Mouse (Mus musculus): ENCODE data around the gene Acin1.

DNA sequence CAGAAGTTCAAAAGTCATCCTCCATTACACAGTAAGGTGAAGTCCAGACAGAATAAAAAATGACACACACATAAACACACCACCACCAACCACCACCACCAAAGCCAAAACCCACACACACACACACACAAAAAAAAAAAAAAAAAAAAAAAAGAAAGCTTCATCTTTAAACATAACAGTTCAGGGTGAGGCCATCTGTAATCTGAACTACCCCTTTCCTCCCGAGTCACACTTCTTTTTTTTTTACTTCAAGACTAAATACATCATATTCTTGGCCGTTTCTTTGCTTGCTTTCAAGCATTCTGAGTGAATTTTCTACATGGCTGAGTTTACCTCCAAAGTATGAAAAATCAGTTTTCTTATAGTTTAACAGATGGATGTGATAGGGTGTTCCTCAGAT, 85.1 kb downstream of the Acin1 start:
- TF ChIP-seq CTCF (IDR thresholded peaks at IDR 0.05; ENCODE audit: borderline replicate concordance, insufficient read depth, low read depth, low read length) (no peak), POLR2A (IDR thresholded peaks at IDR 0.05; ENCODE audit: borderline replicate concordance, insufficient read depth, low read length) (no peak)
